In genomic region chr5:129908242-129908965, GRCm38 (mm10) we compare ENCODE assay signal across 8 mouse cellular contexts. TPM values are rescaled to one million over a fixed set of nuclear protein-coding genes. Genes with fewer than 3 reads are reported as not detected.
DNase-seq lines count a peak whose midpoint lies in the region; ATAC-seq and TF ChIP-seq lines count a peak whose summit lies in the region.

TSS of gene Nupr1l (plus strand) at chr5:129908540.

- H3K4me2 ChIP-seq in hindbrain, embryonic 16.5 days (ENCODE audit: low read length), result peak within 1 kb of the TSS; percentile 83

- ATAC-seq in activated CD4-positive, CD25-positive, alpha-beta regulatory T cell, adult 4 months, result peak; percentile 82
- ATAC-seq in common myeloid progenitor, adult 5-6 weeks (replicated peaks; ENCODE audit: low read depth, poor library complexity, severe bottlenecking), result peak; percentile 97
- ATAC-seq in hindbrain, embryonic 16.5 days, result peak; percentile 98

- peak; percentile 44 for TF ChIP-seq CTCF in gastrocnemius, adult 2 months (IDR thresholded peaks at IDR 0.05)

- H3K9ac ChIP-seq in hindbrain, embryonic 16.5 days (ENCODE audit: low read depth, low read length), result peak within 1 kb of the TSS; percentile 81

- H3K27me3 ChIP-seq in hindbrain, embryonic 16.5 days (replicated peaks; ENCODE audit: control insufficient read depth, insufficient read depth, low read length), result no peaks in the 10 kb centered on the region

- under 1% methylated on average over 62 of the region's 63 CpGs for WGBS in hindbrain, embryonic 16.5 days

- intact Hi-C loops in gastrocnemius, adult 2 months (cut with DNase I), result loop anchor here (5.0 kb wide), 1 partner anchor 94 kb away; the partner anchor contains the start of gene Gusb

- H3K36me3 ChIP-seq in hindbrain, embryonic 16.5 days (ENCODE audit: control insufficient read depth, insufficient read depth, low read length), result no peaks in the 10 kb centered on the region

- peak within 1 kb of the TSS; percentile 81 for H3K4me3 ChIP-seq in gastrocnemius, adult 2 months
- peak within 1 kb of the TSS; percentile 61 for H3K4me3 ChIP-seq in hindbrain, embryonic 16.5 days (ENCODE audit: low read length)

- DNase-seq in gastrocnemius, adult 2 months, result peak; percentile 93
- peak; percentile 79 for DNase-seq in left cerebral cortex, adult 11 months (ENCODE audit: low spot score)
- peak; percentile 97 for DNase-seq in lung, postnatal 36 days
- peak; percentile 97 for DNase-seq in retina, embryonic 14.5 days (ENCODE audit: low spot score)
- peak; percentile 80 to 81 for DNase-seq in thymus, postnatal 36 days

- no peaks in the 10 kb centered on the region for H3K9me3 ChIP-seq in hindbrain, embryonic 16.5 days (ENCODE audit: control insufficient read depth, low read length)

- H3K4me1 ChIP-seq in hindbrain, embryonic 16.5 days (ENCODE audit: control insufficient read depth, insufficient read depth, low read depth, low read length), result peaks cover 2% of the 10 kb centered on the region; the same call in 1 of the 2 replicates

- H3K27ac ChIP-seq in gastrocnemius, adult 2 months, result peak within 1 kb of the TSS; percentile 94
- peak within 1 kb of the TSS; percentile 93 for H3K27ac ChIP-seq in hindbrain, embryonic 16.5 days (ENCODE audit: low read depth, low read length)

RNA-seq across cellular contexts. Expression of gene Nupr1l, which starts in this region (rescaled TPM):
- polyA plus RNA-seq in activated CD4-positive, CD25-positive, alpha-beta regulatory T cell, adult 4 months (2017; shearing (Covaris generic)), result not detected
- 0.68 and 1.6 TPM in 2 replicates for total RNA-seq in common myeloid progenitor, adult 5-6 weeks (2017)
- not detected for total RNA-seq in gastrocnemius, adult 2 months (2021)
- polyA plus RNA-seq in hindbrain, embryonic 16.5 days (2015; fragmentation: Nextera tagmentation; extraction: Ambion mirVana), result 4.5 and 4.7 TPM in 2 replicates

Comparison
In these comparisons a context has a peak if more than half of its experiments do, and no peak if none do; other contexts are left out.
1. Peak in every context shown above with its lines: DNase-seq, ATAC-seq, H3K4me3 ChIP-seq and H3K27ac ChIP-seq.
2. Peak in ATAC-seq in activated CD4-positive, CD25-positive, alpha-beta regulatory T cell, adult 4 months; RNA of the gene not detected or under 1 TPM.
3. Peak in DNase-seq, H3K4me3 ChIP-seq and H3K27ac ChIP-seq in gastrocnemius, adult 2 months; RNA of the gene not detected or under 1 TPM.